7 mouse cellular contexts compared by ENCODE assay signal in genomic region chr14:76948948-76949347, GRCm38 (mm10).
DNase-seq lines count a peak whose midpoint lies in the region; ATAC-seq lines count a peak whose summit lies in the region.

No protein-coding gene starts in this region.

- H3K4me2 ChIP-seq in heart, embryonic 16.5 days (ENCODE audit: low read depth, low read length) = no peak overlapping the region
- H3K4me2 ChIP-seq in limb, embryonic 13.5 days (replicated peaks) = no peak overlapping the region
- no peak overlapping the region for H3K4me2 ChIP-seq in stomach, embryonic 15.5 days

- H3K9me3 ChIP-seq in heart, embryonic 16.5 days (replicated peaks; ENCODE audit: control insufficient read depth, low read length) = no peaks in the 10 kb centered on the region
- no peaks in the 10 kb centered on the region for H3K9me3 ChIP-seq in limb, embryonic 13.5 days
- H3K9me3 ChIP-seq in stomach, embryonic 15.5 days = no peaks in the 10 kb centered on the region

- H3K4me3 ChIP-seq in heart, embryonic 16.5 days (ENCODE audit: low read length) = no peak overlapping the region
- no peak overlapping the region for H3K4me3 ChIP-seq in limb, embryonic 13.5 days
- H3K4me3 ChIP-seq in stomach, embryonic 15.5 days (replicated peaks) = no peak overlapping the region

- no peaks in the 10 kb centered on the region for H3K27me3 ChIP-seq in heart, embryonic 16.5 days (ENCODE audit: control insufficient read depth, insufficient read depth, low read length)
- H3K27me3 ChIP-seq in limb, embryonic 13.5 days = no peaks in the 10 kb centered on the region
- no peaks in the 10 kb centered on the region for H3K27me3 ChIP-seq in stomach, embryonic 15.5 days (replicated peaks)

- no peak for ATAC-seq in heart, embryonic 16.5 days (replicated peaks; ENCODE audit: extremely low read depth, insufficient read depth, low FRiP score)
- 0 out of 2 replicates have a peak, but pooled peaks have one; percentile 67 for ATAC-seq in limb, embryonic 13.5 days (ENCODE audit: low FRiP score, low read depth)
- ATAC-seq in stomach, embryonic 15.5 days (ENCODE audit: insufficient read depth, low FRiP score, low read depth) = peak; percentile 45; the same call in 1 of the 2 replicates

- H3K4me1 ChIP-seq in heart, embryonic 16.5 days (ENCODE audit: control insufficient read depth, insufficient read depth, low read length) = peaks cover 26% of the 10 kb centered on the region
- peaks cover 35% of the 10 kb centered on the region for H3K4me1 ChIP-seq in limb, embryonic 13.5 days
- peaks cover 6% of the 10 kb centered on the region for H3K4me1 ChIP-seq in stomach, embryonic 15.5 days

- no peak overlapping the region for H3K9ac ChIP-seq in heart, embryonic 16.5 days (ENCODE audit: low read length)
- no peak overlapping the region for H3K9ac ChIP-seq in limb, embryonic 13.5 days
- H3K9ac ChIP-seq in stomach, embryonic 15.5 days = no peak overlapping the region

- no peaks in the 10 kb centered on the region for H3K36me3 ChIP-seq in heart, embryonic 16.5 days (ENCODE audit: control insufficient read depth, insufficient read depth)
- no peaks in the 10 kb centered on the region for H3K36me3 ChIP-seq in limb, embryonic 13.5 days
- H3K36me3 ChIP-seq in stomach, embryonic 15.5 days = no peaks in the 10 kb centered on the region

- peak overlapping the region; percentile 80 for H3K27ac ChIP-seq in heart, embryonic 16.5 days (ENCODE audit: low read length)
- H3K27ac ChIP-seq in limb, embryonic 13.5 days = peak overlapping the region; percentile 78
- peak overlapping the region; percentile 59; the same call in 1 of the 2 replicates for H3K27ac ChIP-seq in stomach, embryonic 15.5 days

- peak; percentile 81 for DNase-seq in adrenal gland, adult 2 months
- DNase-seq in adrenal gland, postnatal 25 days = peak; percentile 33
- DNase-seq in spleen, postnatal 10 days (ENCODE audit: low spot score in 2 of 2) = no peak
- DNase-seq in T-cell, adult 2 months (ENCODE audit: low spot score) = no peak

- WGBS in heart, embryonic 16.5 days = 30% methylated on average over 3 of the region's 3 CpGs
- WGBS in limb, embryonic 13.5 days = 21% methylated on average over 3 of the region's 3 CpGs
- WGBS in stomach, embryonic 15.5 days = 23% methylated on average over 3 of the region's 3 CpGs

Comparison
In these comparisons a context has a peak if more than half of its experiments do, and no peak if none do; other contexts are left out.
1. DNase-seq: peak in adrenal gland, adult 2 months (single experiment) and adrenal gland, postnatal 25 days (single experiment); none in spleen, postnatal 10 days (0 of 2) and T-cell, adult 2 months (single experiment).
2. Peak in every context shown above with its lines, with median percentiles within 50 percentile points of each other: H3K27ac ChIP-seq.